Mouse (Mus musculus): ENCODE measurements around the gene Ctla2a.
"Not testable (repeated sequence)": the region's sequence is repeated elsewhere in the genome, so short reads cannot be mapped to it uniquely, and the experiment has no call there.

DNA sequence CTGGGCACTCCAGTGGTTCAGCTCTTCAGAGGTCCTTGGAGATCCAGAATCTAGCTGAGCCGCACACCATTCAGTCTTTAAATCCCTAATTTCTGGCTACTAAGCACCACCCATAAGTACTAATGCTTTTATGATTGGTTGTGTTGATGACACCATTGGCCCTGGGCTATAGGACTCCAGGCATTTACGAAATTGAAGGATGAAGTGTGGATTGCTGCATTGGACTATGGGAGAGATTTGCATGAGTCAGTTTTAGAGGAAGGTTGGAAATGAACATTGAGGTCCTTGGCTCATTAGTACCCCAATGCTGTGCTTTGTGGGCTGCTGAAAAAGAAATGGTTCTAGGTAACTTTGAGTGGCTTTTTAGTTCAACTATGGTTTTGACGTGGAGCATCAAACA, 5.5 kb upstream of the Ctla2a start, which contains the start of gene Tpbpa:
- not testable (repeated sequence) for TF ChIP-seq CTCF (IDR thresholded peaks at IDR 0.05; ENCODE audit: insufficient read depth, low read length); POLR2A (IDR thresholded peaks at IDR 0.05; ENCODE audit: borderline replicate concordance, extremely low read depth, low read depth, low read length)

Data from lung, adult 2 months (tissue).